Mouse (Mus musculus) midbrain, embryonic 11.5 days (tissue): ENCODE data around the gene Rgs4. TPM values are rescaled to one million over a fixed set of nuclear protein-coding genes. Genes with fewer than 3 reads are reported as not detected.
A peak's percentile ranks its signal among the peaks of the same experiment; 100 is the strongest.

Experiments used
- ATAC-seq: fragments of 200-750 bp; cut with Nextera tagmentation; 2 replicates; pipeline ENCODE4 v1.8.0; 2017; ENCODE audit warnings: moderate TSS enrichment, moderate library complexity; ENCODE audit not compliant: low FRiP score
- DNase-seq: peaks from one replicate; pipeline ENCODE4 v3.0.0; 2015; ENCODE audit warnings: low spot score; ENCODE audit errors: missing footprints
- H3K27ac ChIP-seq: fragments of 300-500 bp; sonication (generic); 2 replicates; pipeline ENCODE4 v1.5.1; 2014; ENCODE audit warnings: low read depth, low read length
- H3K27me3 ChIP-seq: fragments of 300-500 bp; sonication (generic); 2 replicates; pipeline ENCODE4 v1.6.1; 2014; ENCODE audit warnings: mild to moderate bottlenecking, low read length, moderate library complexity, mixed read lengths; ENCODE audit not compliant: control insufficient read depth, insufficient read depth
- H3K36me3 ChIP-seq: fragments of 300-500 bp; sonication (generic); 2 replicates; pipeline ENCODE4 v1.6.1; 2014; ENCODE audit warnings: mild to moderate bottlenecking, low read length, moderate library complexity, mixed read lengths; ENCODE audit not compliant: control insufficient read depth, insufficient read depth
- H3K4me1 ChIP-seq: fragments of 300-500 bp; sonication (generic); 2 replicates; pipeline ENCODE4 v1.6.1; 2014; ENCODE audit warnings: low read length; ENCODE audit not compliant: control insufficient read depth, insufficient read depth
- H3K4me2 ChIP-seq: fragments of 300-500 bp; sonication (generic); 2 replicates; pipeline ENCODE4 v1.6.1; 2014; ENCODE audit warnings: mild to moderate bottlenecking, moderate library complexity
- H3K4me3 ChIP-seq: fragments of 300-500 bp; sonication (generic); 2 replicates; pipeline ENCODE4 v1.5.1; 2014; ENCODE audit warnings: low read depth, low read length
- H3K9ac ChIP-seq: fragments of 300-500 bp; sonication (generic); 2 replicates; pipeline ENCODE4 v1.6.1; 2014; ENCODE audit warnings: low read length
- H3K9me3 ChIP-seq: fragments of 300-500 bp; sonication (generic); 2 replicates; pipeline ENCODE4 v1.6.1; 2016; ENCODE audit warnings: low read length; ENCODE audit not compliant: control insufficient read depth
- WGBS: fragments of 180-500 bp; shearing (Covaris S2); extraction: QIAGEN DNeasy Blood & Tissue Kit; methylation state at CpG from one replicate; pipeline ENCODE4 v1.1.7; 2014; 5-methylcytosine and 5-hydroxymethylcytosine counted together
- polyA plus RNA-seq: library from polyadenylated mRNA; unstranded; fragments of >200 nt; fragmentation: Nextera tagmentation; extraction: Ambion mirVana; gene quantifications from 2 replicates; pipeline ENCODE4 v1.2.1, GENCODE M21; 2014

The Rgs4 gene
- polyA plus RNA-seq = 24.0 and 29.7 TPM in 2 replicates

- H3K9me3 ChIP-seq = no peaks in the 10 kb centered on the region
- WGBS = under 1% methylated on average over 16 of the region's 16 CpGs
- H3K4me1 ChIP-seq = no peaks in the 10 kb centered on the region
- H3K4me3 ChIP-seq = peak within 1 kb of the TSS; percentile 19
- peak within 1 kb of the TSS; percentile 48 for H3K4me2 ChIP-seq
- no peak within 1 kb of the TSS for H3K27ac ChIP-seq
- H3K9ac ChIP-seq = peak within 1 kb of the TSS; percentile 2; the same call in 1 of the 2 replicates
- no peaks in the 10 kb centered on the region for H3K36me3 ChIP-seq
- peak; percentile 98 for ATAC-seq
- peaks cover 2% of the 10 kb centered on the region; the same call in 1 of the 2 replicates for H3K27me3 ChIP-seq
- peak; percentile 94 for DNase-seq
Measured at GRCm38 (mm10) chr1:169747473-169747872, at the start of gene Rgs4. TSS of gene Rgs4 (minus strand) at chr1:169747642.

DNA sequence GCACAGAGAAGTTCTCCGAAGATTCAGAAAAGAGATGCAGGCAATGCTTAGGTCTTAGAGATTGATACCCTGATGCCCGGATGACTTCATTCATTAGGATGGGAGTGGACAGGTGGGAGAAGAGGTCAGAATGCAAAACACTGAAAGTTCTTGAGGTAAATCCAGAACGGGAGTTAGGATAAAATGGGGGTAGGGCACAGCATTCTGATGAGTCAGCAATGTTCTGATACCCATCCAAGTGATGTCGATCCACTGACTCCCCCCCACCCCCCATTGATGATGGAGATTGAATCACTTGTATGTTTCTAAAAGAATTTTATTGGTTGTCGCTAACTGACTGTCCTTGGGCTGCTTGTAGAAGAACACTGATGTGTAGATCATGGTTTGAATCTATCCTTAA, 45.0 kb upstream of the Rgs4 start:
- Histone ChIP-seq H3K27ac (no peak overlapping the region), H3K36me3 (no peaks in the 10 kb centered on the region), H3K9ac (no peak overlapping the region), H3K27me3 (no peaks in the 10 kb centered on the region), H3K4me3 (no peak overlapping the region), H3K9me3 (no peaks in the 10 kb centered on the region), H3K4me1 (no peaks in the 10 kb centered on the region), H3K4me2 (no peak overlapping the region)
- no peak for DNase-seq
- 88% methylated on average over 5 of the region's 5 CpGs for WGBS
- no peak for ATAC-seq

DNA sequence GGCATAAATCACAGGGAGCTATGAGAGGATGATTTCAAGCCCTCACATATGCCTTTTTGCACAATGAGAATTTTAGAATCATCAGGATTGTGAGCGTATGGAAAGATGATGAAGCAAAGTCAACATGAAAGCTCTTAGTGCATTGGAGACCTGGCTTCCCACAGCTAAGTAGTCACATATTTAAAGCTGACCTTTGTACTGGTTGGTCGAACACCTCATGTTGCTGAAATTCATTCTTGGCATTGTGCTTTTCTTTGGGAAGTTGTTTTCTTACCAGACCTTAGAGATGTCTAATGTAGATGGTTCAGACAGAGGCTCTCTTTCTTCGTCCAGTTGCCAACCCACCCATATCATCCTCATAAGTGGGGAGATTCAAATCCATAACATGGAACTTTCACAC, 38.5 kb upstream of the Rgs4 start:
- Histone ChIP-seq H3K27me3 (no peaks in the 10 kb centered on the region), H3K4me3 (no peak overlapping the region), H3K4me1 (no peaks in the 10 kb centered on the region), H3K4me2 (no peak overlapping the region), H3K9me3 (no peaks in the 10 kb centered on the region), H3K36me3 (no peaks in the 10 kb centered on the region), H3K27ac (no peak overlapping the region), H3K9ac (no peak overlapping the region)
- ATAC-seq = no peak
- no peak for DNase-seq
- WGBS = 91% methylated on average over 3 of the region's 3 CpGs

DNA sequence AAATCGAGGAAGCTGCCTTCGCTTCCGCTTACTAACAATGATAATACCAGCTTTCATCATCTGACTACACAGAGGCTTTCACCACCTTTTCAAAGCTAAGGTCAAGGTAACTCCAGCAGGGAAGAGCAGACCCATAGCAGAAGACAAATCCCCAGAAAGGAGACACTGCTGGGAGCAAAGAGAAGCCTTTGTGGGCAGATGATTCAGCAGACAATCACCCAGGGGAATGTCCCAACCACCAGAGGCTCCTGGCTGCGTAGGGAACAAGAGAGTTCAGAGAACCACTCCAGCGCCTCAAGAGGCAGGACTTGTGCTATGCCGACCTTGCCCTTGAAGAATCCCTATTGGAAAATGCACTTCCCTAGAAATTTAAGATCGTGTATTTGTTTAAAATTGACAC, 29.1 kb upstream of the Rgs4 start:
- H3K27ac ChIP-seq = no peak overlapping the region

DNA sequence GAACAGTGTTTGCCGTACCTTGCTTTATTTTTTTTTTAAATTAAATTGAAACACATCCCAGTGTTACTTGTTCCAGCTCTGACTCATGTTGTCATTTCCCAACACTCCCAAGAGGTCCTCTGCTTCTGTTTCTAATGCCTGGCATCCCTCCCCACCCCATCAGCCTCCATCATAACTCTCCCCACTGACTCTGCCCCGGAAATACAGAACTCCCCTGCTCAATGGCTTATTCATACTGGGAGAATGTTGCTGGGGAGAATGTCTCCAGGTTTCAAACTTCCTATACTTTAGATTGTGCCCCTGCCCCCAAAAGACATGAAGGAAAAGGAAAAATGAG, 17.1 kb upstream of the Rgs4 start:
- DNase-seq (no peak), ATAC-seq (no peak)
- Histone ChIP-seq H3K27me3 (no peaks in the 10 kb centered on the region), H3K4me3 (no peak overlapping the region), H3K9me3 (no peaks in the 10 kb centered on the region), H3K4me2 (no peak overlapping the region), H3K27ac (no peak overlapping the region), H3K9ac (no peak overlapping the region), H3K36me3 (no peaks in the 10 kb centered on the region), H3K4me1 (no peaks in the 10 kb centered on the region)
- WGBS = 89% methylated on average over 2 of the region's 2 CpGs

More for the DNA sequence above, 29.1 kb upstream of the Rgs4 start:
- Histone ChIP-seq H3K27me3 (no peaks in the 10 kb centered on the region), H3K4me1 (no peaks in the 10 kb centered on the region), H3K9me3 (no peaks in the 10 kb centered on the region), H3K9ac (no peak overlapping the region), H3K4me3 (no peak overlapping the region), H3K36me3 (no peaks in the 10 kb centered on the region), H3K4me2 (no peak overlapping the region)
- DNase-seq (no peak), ATAC-seq (no peak)
- WGBS = 79% methylated on average over 7 of the region's 7 CpGs

DNA sequence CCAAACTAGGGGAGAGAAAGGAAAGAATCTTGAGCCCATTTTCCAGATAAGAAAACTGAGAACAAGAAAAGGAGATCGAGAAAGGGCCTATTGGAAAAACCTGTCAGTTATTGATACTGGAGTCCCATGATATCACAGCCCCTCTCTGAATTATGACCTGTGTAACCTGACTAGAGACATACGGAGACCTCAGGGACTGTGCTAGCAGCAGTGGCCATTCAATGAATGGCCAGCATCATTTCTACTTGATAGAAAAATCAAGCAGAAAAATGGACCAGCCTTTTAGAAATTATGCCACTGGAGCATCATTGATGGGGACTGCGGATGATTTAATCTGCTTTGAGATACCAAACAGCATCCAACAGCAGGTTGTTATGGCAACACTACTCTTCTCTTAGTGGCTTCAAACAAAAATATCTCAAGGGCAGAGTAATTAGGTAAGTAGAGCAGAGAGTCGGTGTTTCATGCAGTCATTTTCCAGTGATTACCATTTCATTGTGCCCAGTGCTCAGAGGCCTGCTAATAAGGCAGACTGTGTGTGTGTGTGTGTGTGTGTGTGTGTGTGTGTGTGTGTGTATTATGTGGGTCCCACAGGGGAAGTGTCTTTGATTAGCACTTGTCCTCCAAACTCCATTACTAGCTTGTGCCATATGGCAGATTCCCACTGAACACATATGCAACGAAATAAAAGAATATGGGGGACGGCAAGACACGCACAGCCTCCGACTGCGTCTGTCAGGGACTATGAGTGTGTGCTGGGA, 16.6 kb upstream of the Rgs4 start:
- H3K4me3 ChIP-seq = no peak overlapping the region
- H3K9ac ChIP-seq = no peak overlapping the region
- no peaks in the 10 kb centered on the region for H3K36me3 ChIP-seq
- no peak overlapping the region for H3K4me2 ChIP-seq
- no peak for DNase-seq
- 86% methylated on average over 9 of the region's 9 CpGs for WGBS
- H3K27me3 ChIP-seq = no peaks in the 10 kb centered on the region
- H3K4me1 ChIP-seq = no peaks in the 10 kb centered on the region
- ATAC-seq = peak; percentile 42; the same call in 1 of the 2 replicates
- H3K9me3 ChIP-seq = no peaks in the 10 kb centered on the region
- H3K27ac ChIP-seq = no peak overlapping the region

DNA sequence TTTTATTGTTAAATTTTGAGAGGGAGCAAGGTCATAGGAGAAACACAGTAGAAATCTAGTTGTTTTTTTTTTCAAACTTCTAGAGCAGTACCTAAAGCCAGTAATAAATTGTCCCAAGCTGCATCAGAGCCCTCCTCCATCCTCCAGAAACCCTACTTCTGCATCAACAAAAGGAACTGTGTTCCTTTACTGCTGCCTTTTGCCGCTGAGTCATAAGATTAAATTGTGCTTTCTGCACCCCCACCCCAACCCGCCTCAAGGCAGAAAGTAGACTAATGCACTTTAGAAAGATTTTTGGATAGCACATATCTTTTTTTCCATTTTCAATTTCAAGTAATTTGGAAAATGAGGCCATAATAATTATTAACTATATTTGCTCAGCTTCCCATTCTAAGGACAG, 15.1 kb upstream of the Rgs4 start:
- Histone ChIP-seq H3K4me2 (no peak overlapping the region), H3K9me3 (no peaks in the 10 kb centered on the region), H3K27ac (no peak overlapping the region), H3K4me1 (no peaks in the 10 kb centered on the region), H3K4me3 (no peak overlapping the region), H3K27me3 (no peaks in the 10 kb centered on the region), H3K9ac (no peak overlapping the region), H3K36me3 (no peaks in the 10 kb centered on the region)
- ATAC-seq (no peak), DNase-seq (no peak)
- 95% methylated on average over 2 of the region's 2 CpGs for WGBS

DNA sequence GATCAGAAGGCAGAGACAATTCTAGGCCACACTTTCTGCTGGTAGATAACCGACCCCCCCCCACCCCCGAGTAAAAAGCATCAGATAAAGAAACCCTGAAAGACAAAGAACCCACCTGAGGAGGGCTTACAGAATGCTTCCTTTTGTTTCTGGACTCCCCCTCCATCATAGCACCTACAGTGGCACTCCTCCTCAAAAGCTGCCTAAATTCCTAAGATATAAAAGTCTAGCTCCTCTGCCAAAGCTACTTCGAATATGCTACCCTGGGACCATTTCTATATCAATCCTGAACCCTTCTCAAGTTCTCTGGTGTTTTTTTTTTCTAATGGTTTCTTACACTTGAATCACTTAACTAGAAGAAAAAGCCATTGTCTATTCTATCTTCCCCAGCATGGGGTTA, 9.1 kb upstream of the Rgs4 start:
- no peak overlapping the region for H3K27ac ChIP-seq
- no peaks in the 10 kb centered on the region for H3K9me3 ChIP-seq
- H3K4me3 ChIP-seq = no peak overlapping the region
- H3K4me1 ChIP-seq = no peaks in the 10 kb centered on the region
- H3K4me2 ChIP-seq = no peak overlapping the region
- WGBS = 46% methylated on average over 3 of the region's 3 CpGs
- ATAC-seq (no peak), DNase-seq (no peak)
- no peaks in the 10 kb centered on the region for H3K27me3 ChIP-seq
- no peak overlapping the region for H3K9ac ChIP-seq
- no peaks in the 10 kb centered on the region for H3K36me3 ChIP-seq

- H3K27me3 ChIP-seq = no peaks in the 10 kb centered on the region
- no peaks in the 10 kb centered on the region for H3K4me1 ChIP-seq
- no peak overlapping the region for H3K4me3 ChIP-seq
- H3K36me3 ChIP-seq = no peaks in the 10 kb centered on the region
- no peaks in the 10 kb centered on the region for H3K9me3 ChIP-seq
- no peak overlapping the region for H3K4me2 ChIP-seq
- H3K9ac ChIP-seq = no peak overlapping the region
- DNase-seq = no peak
- WGBS = 59% methylated on average over 3 of the region's 4 CpGs
- no peak overlapping the region for H3K27ac ChIP-seq
- no peak for ATAC-seq
Measured at GRCm38 (mm10) chr1:169752395-169752794, 5.0 kb upstream of the Rgs4 start.
